Mouse (Mus musculus) midbrain, embryonic 15.5 days (tissue): ENCODE results near the gene Slc25a11. TPM values are rescaled to one million over a fixed set of nuclear protein-coding genes. Genes with fewer than 3 reads are reported as not detected.
A peak's percentile ranks its signal among the peaks of the same experiment; 100 is the strongest.

Experiments used
- ATAC-seq: fragments of 200-750 bp; cut with Nextera tagmentation; replicated peaks from 2 replicates; pipeline ENCODE4 v1.8.0; 2017; ENCODE audit warnings: moderate TSS enrichment
- H3K27ac ChIP-seq: fragments of 300-500 bp; sonication (generic); 2 replicates; pipeline ENCODE4 v1.5.1; 2015; ENCODE audit warnings: mild to moderate bottlenecking, inconsistent platforms
- H3K27me3 ChIP-seq: fragments of 300-500 bp; sonication (generic); replicated peaks from 2 replicates; pipeline ENCODE4 v1.6.1; 2015; ENCODE audit warnings: inconsistent platforms
- H3K36me3 ChIP-seq: fragments of 300-500 bp; sonication (generic); replicated peaks from 2 replicates; pipeline ENCODE4 v1.6.1; 2015; ENCODE audit warnings: inconsistent platforms
- H3K4me1 ChIP-seq: fragments of 300-500 bp; sonication (generic); 2 replicates; pipeline ENCODE4 v1.6.1; 2015; ENCODE audit warnings: inconsistent platforms
- H3K4me2 ChIP-seq: fragments of 300-500 bp; sonication (generic); 2 replicates; pipeline ENCODE4 v1.6.1; 2015; ENCODE audit warnings: inconsistent platforms, mild to moderate bottlenecking, moderate library complexity
- H3K4me3 ChIP-seq: fragments of 300-500 bp; sonication (generic); 2 replicates; pipeline ENCODE4 v1.5.1; 2015; ENCODE audit warnings: mild to moderate bottlenecking, inconsistent platforms
- H3K9ac ChIP-seq: fragments of 300-500 bp; sonication (generic); 2 replicates; pipeline ENCODE4 v1.6.1; 2015; ENCODE audit warnings: mild to moderate bottlenecking, inconsistent platforms
- H3K9me3 ChIP-seq: fragments of 300-500 bp; sonication (generic); 2 replicates; pipeline ENCODE4 v1.6.1; 2016; ENCODE audit warnings: inconsistent platforms
- WGBS: fragments of 180-500 bp; shearing (Covaris S2); methylation state at CpG from one replicate; pipeline ENCODE4 v1.1.7; 2015; ENCODE audit warnings: mixed read lengths; 5-methylcytosine and 5-hydroxymethylcytosine counted together
- polyA plus RNA-seq: library from polyadenylated mRNA; unstranded; fragments of >200 nt; fragmentation: Nextera tagmentation; extraction: Ambion mirVana; gene quantifications from 2 replicates; pipeline ENCODE4 v1.2.1, GENCODE M21; 2015

Slc25a11 gene
- polyA plus RNA-seq, 1 experiment from 2014 or later, result 180 TPM

GRCm38 (mm10) chr11:70678576-70678975, 31.3 kb upstream of the Slc25a11 start:
- H3K4me2 ChIP-seq, result no peak overlapping the region
- H3K27ac ChIP-seq, result no peak overlapping the region
- WGBS, result 80% methylated on average over 2 of the region's 2 CpGs
- peaks cover 38% of the 10 kb centered on the region; the same call in 1 of the 2 replicates for H3K36me3 ChIP-seq
- no peaks in the 10 kb centered on the region for H3K9me3 ChIP-seq
- H3K27me3 ChIP-seq, result no peaks in the 10 kb centered on the region
- H3K4me3 ChIP-seq, result no peak overlapping the region
- H3K4me1 ChIP-seq, result peaks cover 8% of the 10 kb centered on the region
- no peak overlapping the region for H3K9ac ChIP-seq
- no peak for ATAC-seq

- Histone ChIP-seq H3K4me1 (peaks cover 8% of the 10 kb centered on the region), H3K9me3 (no peaks in the 10 kb centered on the region), H3K4me2 (no peak overlapping the region), H3K27ac (no peak overlapping the region), H3K27me3 (no peaks in the 10 kb centered on the region), H3K9ac (no peak overlapping the region), H3K4me3 (no peak overlapping the region), H3K36me3 (peaks cover 39% of the 10 kb centered on the region; the same call in 1 of the 2 replicates)
- ATAC-seq, result no peak
- 88% methylated on average over 9 of the region's 9 CpGs for WGBS
Measured at GRCm38 (mm10) chr11:70678092-70678491, 30.8 kb upstream of the Slc25a11 start.

GRCm38 (mm10) chr11:70674501-70674900, 27.2 kb upstream of the Slc25a11 start:
- Histone ChIP-seq H3K4me2 (no peak overlapping the region), H3K4me1 (peaks cover 18% of the 10 kb centered on the region), H3K9ac (no peak overlapping the region), H3K9me3 (no peaks in the 10 kb centered on the region), H3K27ac (no peak overlapping the region), H3K4me3 (no peak overlapping the region), H3K27me3 (no peaks in the 10 kb centered on the region), H3K36me3 (peaks cover 32% of the 10 kb centered on the region; the same call in 1 of the 2 replicates)
- 61% methylated on average over 11 of the region's 11 CpGs for WGBS
- ATAC-seq, result no peak

GRCm38 (mm10) chr11:70674014-70674413, 26.7 kb upstream of the Slc25a11 start:
- Histone ChIP-seq H3K4me3 (no peak overlapping the region), H3K9ac (no peak overlapping the region), H3K27ac (no peak overlapping the region), H3K4me1 (peaks cover 18% of the 10 kb centered on the region), H3K27me3 (no peaks in the 10 kb centered on the region), H3K4me2 (no peak overlapping the region), H3K9me3 (no peaks in the 10 kb centered on the region), H3K36me3 (peaks cover 28% of the 10 kb centered on the region; the same call in 1 of the 2 replicates)
- 47% methylated on average over 6 of the region's 6 CpGs for WGBS
- no peak for ATAC-seq

- no peak overlapping the region; the same call in 1 of the 2 replicates for H3K9ac ChIP-seq
- H3K36me3 ChIP-seq, result peaks cover 16% of the 10 kb centered on the region; the same call in 1 of the 2 replicates
- no peak overlapping the region for H3K4me3 ChIP-seq
- H3K27ac ChIP-seq, result no peak overlapping the region
- H3K27me3 ChIP-seq, result no peaks in the 10 kb centered on the region
- peaks cover 33% of the 10 kb centered on the region for H3K4me1 ChIP-seq
- 74% methylated on average over 16 of the region's 16 CpGs for WGBS
- H3K4me2 ChIP-seq, result peak overlapping the region; percentile 90
- H3K9me3 ChIP-seq, result no peaks in the 10 kb centered on the region
- no peak for ATAC-seq
Measured at GRCm38 (mm10) chr11:70671333-70672047, 24.2 kb upstream of the Slc25a11 start.

GRCm38 (mm10) chr11:70670483-70670882, 23.2 kb upstream of the Slc25a11 start:
- Histone ChIP-seq H3K27ac (peak overlapping the region; percentile 99), H3K4me1 (peaks cover 33% of the 10 kb centered on the region), H3K9me3 (no peaks in the 10 kb centered on the region), H3K4me2 (peak overlapping the region; percentile 90), H3K9ac (peak overlapping the region; percentile 76), H3K27me3 (no peaks in the 10 kb centered on the region), H3K36me3 (0 out of 2 replicates have a peak, but pooled peaks cover 10% of the 10 kb centered on the region), H3K4me3 (peak overlapping the region; percentile 70)
- ATAC-seq, result no peak
- WGBS, result 39% methylated on average over 14 of the region's 14 CpGs

GRCm38 (mm10) chr11:70669582-70670345, 22.5 kb upstream of the Slc25a11 start:
- Histone ChIP-seq H3K9ac (peak overlapping the region; percentile 76), H3K36me3 (peaks cover 14% of the 10 kb centered on the region; the same call in 1 of the 2 replicates), H3K4me1 (peaks cover 33% of the 10 kb centered on the region), H3K27me3 (no peaks in the 10 kb centered on the region), H3K4me2 (peak overlapping the region; percentile 90), H3K9me3 (no peaks in the 10 kb centered on the region), H3K27ac (peak overlapping the region; percentile 99), H3K4me3 (peak overlapping the region; percentile 70)
- under 1% methylated on average over 31 of the region's 31 CpGs for WGBS
- peak; percentile 49 for ATAC-seq

GRCm38 (mm10) chr11:70668771-70669505, 21.7 kb upstream of the Slc25a11 start, which contains the start of gene Spag7:
Spag7 (minus strand) TSS chr11:70669416.
- Histone ChIP-seq H3K4me3 (peak within 1 kb of the TSS; percentile 70), H3K4me2 (peak within 1 kb of the TSS; percentile 90), H3K9me3 (no peaks in the 10 kb centered on the region), H3K36me3 (peaks cover 16% of the 10 kb centered on the region), H3K27me3 (no peaks in the 10 kb centered on the region), H3K27ac (peak within 1 kb of the TSS; percentile 99), H3K4me1 (peaks cover 33% of the 10 kb centered on the region), H3K9ac (peak within 1 kb of the TSS; percentile 76)
- peak; percentile 96 for ATAC-seq
- under 1% methylated on average over 44 of the region's 44 CpGs for WGBS

- under 1% methylated on average over 15 of the region's 15 CpGs for WGBS
- H3K27me3 ChIP-seq, result no peaks in the 10 kb centered on the region
- peak; percentile 47 for ATAC-seq
Measured at GRCm38 (mm10) chr11:70668335-70668770, 21.1 kb upstream of the Slc25a11 start.

GRCm38 (mm10) chr11:70667271-70668150, 20.2 kb upstream of the Slc25a11 start:
- H3K9ac ChIP-seq, result peak overlapping the region; percentile 62; the same call in 1 of the 2 replicates
- no peak for ATAC-seq
- H3K27ac ChIP-seq, result peak overlapping the region; percentile 99
- peaks cover 33% of the 10 kb centered on the region for H3K4me1 ChIP-seq
- no peaks in the 10 kb centered on the region for H3K9me3 ChIP-seq
- H3K36me3 ChIP-seq, result peaks cover 24% of the 10 kb centered on the region
- WGBS, result 77% methylated on average over 14 of the region's 14 CpGs
- H3K27me3 ChIP-seq, result no peaks in the 10 kb centered on the region
- H3K4me3 ChIP-seq, result peak overlapping the region; percentile 70
- peak overlapping the region; percentile 90 for H3K4me2 ChIP-seq

More at GRCm38 (mm10) chr11:70668335-70668770, 21.1 kb upstream of the Slc25a11 start:
- Histone ChIP-seq H3K9ac (peak overlapping the region; percentile 62), H3K4me2 (peak overlapping the region; percentile 90), H3K27ac (peak overlapping the region; percentile 99), H3K4me1 (peaks cover 33% of the 10 kb centered on the region), H3K36me3 (peaks cover 17% of the 10 kb centered on the region), H3K4me3 (peak overlapping the region; percentile 70), H3K9me3 (no peaks in the 10 kb centered on the region)

GRCm38 (mm10) chr11:70666687-70667086, 19.4 kb upstream of the Slc25a11 start:
- Histone ChIP-seq H3K9ac (no peak overlapping the region), H3K4me3 (no peak overlapping the region), H3K9me3 (no peaks in the 10 kb centered on the region), H3K36me3 (peaks cover 29% of the 10 kb centered on the region), H3K4me1 (peaks cover 33% of the 10 kb centered on the region), H3K27me3 (no peaks in the 10 kb centered on the region), H3K27ac (no peak overlapping the region), H3K4me2 (no peak overlapping the region)
- 97% methylated on average over 8 of the region's 8 CpGs for WGBS
- ATAC-seq, result no peak
